ENCODE assay signal across 29 mouse cellular contexts in genomic region chr13:30880310-30880709, GRCm38 (mm10).
"Had no signal": no experiment of that assay in that cellular context is flagged by ENCODE, and none has a peak within 500 bp of the region (broad histone marks: within the 10 kb centered on the region; RNA-seq: fewer than 3 reads in every experiment).

No protein-coding gene starts in this region.

- H3K9me3 ChIP-seq: limb, embryonic 10.5 days; limb, embryonic 12.5 days; limb, embryonic 13.5 days; limb, embryonic 15.5 days; liver, embryonic 12.5 days; liver, embryonic 13.5 days; liver, embryonic 15.5 days; lung, embryonic 15.5 days; megakaryocyte, embryonic 14.5 days; midbrain, embryonic 10.5 days; midbrain, embryonic 12.5 days; midbrain, embryonic 13.5 days; midbrain, embryonic 15.5 days; neural tube, embryonic 12.5 days had no signal

- H3K27me3 ChIP-seq: limb, embryonic 12.5 days; limb, embryonic 13.5 days; limb, embryonic 15.5 days; liver, embryonic 12.5 days; liver, embryonic 13.5 days; liver, embryonic 15.5 days; lung, embryonic 15.5 days; megakaryocyte, embryonic 14.5 days; midbrain, embryonic 12.5 days; midbrain, embryonic 13.5 days; midbrain, embryonic 15.5 days; neural tube, embryonic 12.5 days had no signal

- H3K27ac ChIP-seq: limb, embryonic 10.5 days; limb, embryonic 12.5 days; limb, embryonic 13.5 days; limb, embryonic 15.5 days; liver, embryonic 12.5 days; liver, embryonic 13.5 days; liver, embryonic 14.5 days; liver, embryonic 15.5 days; lung, embryonic 15.5 days; macrophage; midbrain, embryonic 10.5 days; midbrain, embryonic 12.5 days; midbrain, embryonic 13.5 days; midbrain, embryonic 15.5 days; neural tube, embryonic 12.5 days had no signal

- H3K4me2 ChIP-seq: limb, embryonic 12.5 days; limb, embryonic 13.5 days; limb, embryonic 15.5 days; liver, embryonic 11.5 days; liver, embryonic 12.5 days; liver, embryonic 13.5 days; liver, embryonic 15.5 days; lung, embryonic 14.5 days; lung, embryonic 15.5 days; midbrain, embryonic 11.5 days; midbrain, embryonic 12.5 days; midbrain, embryonic 13.5 days; midbrain, embryonic 15.5 days; neural tube, embryonic 12.5 days had no signal

- H3K9ac ChIP-seq: limb, embryonic 12.5 days; limb, embryonic 13.5 days; limb, embryonic 15.5 days; liver, embryonic 12.5 days; liver, embryonic 13.5 days; liver, embryonic 14.5 days; liver, embryonic 15.5 days; liver, postnatal 0 days; lung, embryonic 14.5 days; lung, embryonic 15.5 days; midbrain, embryonic 12.5 days; midbrain, embryonic 13.5 days; midbrain, embryonic 15.5 days; neural tube, embryonic 12.5 days had no signal

- H3K4me3 ChIP-seq: limb, embryonic 10.5 days; limb, embryonic 12.5 days; limb, embryonic 13.5 days; limb, embryonic 15.5 days; liver, embryonic 12.5 days; liver, embryonic 13.5 days; liver, embryonic 15.5 days; lung, embryonic 15.5 days; megakaryocyte, embryonic 14.5 days; midbrain, embryonic 10.5 days; midbrain, embryonic 12.5 days; midbrain, embryonic 13.5 days; midbrain, embryonic 15.5 days; myocyte; neural tube, embryonic 12.5 days had no signal

- H3K4me1 ChIP-seq: limb, embryonic 10.5 days; limb, embryonic 12.5 days; limb, embryonic 13.5 days; limb, embryonic 15.5 days; liver, embryonic 12.5 days; liver, embryonic 13.5 days; liver, embryonic 15.5 days; lung, embryonic 15.5 days; midbrain, embryonic 10.5 days; midbrain, embryonic 12.5 days; midbrain, embryonic 13.5 days; midbrain, embryonic 15.5 days; neural tube, embryonic 12.5 days had no signal

- DNase-seq: liver; liver, embryonic 13.5 days; liver, postnatal 0 days; lung, adult 18-20 months; lung, adult 2 months; lung, embryonic 14.5 days; lung, postnatal 10 days; lung, postnatal 14 days; lung, postnatal 36 days; lung, postnatal 4 days; midbrain, embryonic 14.5 days had no signal
